Mouse (Mus musculus): ENCODE results near the gene Wdr91.

DNA sequence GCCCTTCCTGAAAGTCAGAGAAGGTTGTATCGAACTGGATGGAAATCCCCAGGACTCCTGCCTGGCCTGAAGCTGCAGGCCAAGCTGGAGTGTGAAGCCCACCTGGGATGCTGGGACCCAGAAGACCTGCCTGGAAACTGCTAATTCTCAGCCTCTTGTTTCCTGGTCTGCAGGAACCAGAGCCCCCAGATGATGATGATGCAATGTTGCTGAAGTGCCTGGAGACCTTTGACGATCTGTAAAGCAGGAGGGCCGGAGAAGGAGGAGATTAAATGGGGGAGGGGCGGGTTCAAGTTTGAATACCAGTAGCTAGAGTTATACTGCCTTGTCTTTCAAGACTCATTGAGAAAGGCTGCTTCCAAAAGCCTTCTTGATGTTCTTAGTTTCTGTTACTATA is 28.3 kb upstream of the Wdr91 start:
- TF ChIP-seq CTCF (IDR thresholded peaks at IDR 0.05): no peak
- no peak for TF ChIP-seq EP300 (IDR thresholded peaks at IDR 0.05)
